Mouse (Mus musculus) cortical plate, adult 2 months (tissue): ENCODE data around the gene Creld1. TPM values are rescaled to one million over a fixed set of nuclear protein-coding genes. Genes with fewer than 3 reads are reported as not detected.

ENCODE experiments used
- H3K27ac ChIP-seq: fragments of 200-500 bp; 2 replicates; pipeline ENCODE4 v1.5.1; 2012; ENCODE audit warnings: low read length, control low read depth, inconsistent platforms; ENCODE audit not compliant: insufficient read depth
- H3K4me1 ChIP-seq: fragments of 200-500 bp; 2 replicates; pipeline ENCODE4 v1.6.1; 2011; ENCODE audit warnings: low read length; ENCODE audit not compliant: control insufficient read depth, insufficient read depth
- H3K4me3 ChIP-seq: fragments of 200-500 bp; 2 replicates; pipeline ENCODE4 v1.5.1; 2011; ENCODE audit warnings: mild to moderate bottlenecking, low read length, control low read depth; ENCODE audit not compliant: insufficient read depth
- CTCF ChIP-seq: fragments of 200-500 bp; IDR thresholded peaks from 2 replicates; pipeline ENCODE4 v1.5.1; 2011; ENCODE audit warnings: mild to moderate bottlenecking, control low read depth, low read length; ENCODE audit not compliant: insufficient read depth; ENCODE audit errors: extremely low read depth
- POLR2A ChIP-seq: fragments of 200-500 bp; IDR thresholded peaks from 2 replicates; pipeline ENCODE4 v1.6.1; 2011; ENCODE audit warnings: mild to moderate bottlenecking, low read length, control low read depth; ENCODE audit not compliant: insufficient read depth; ENCODE audit errors: extremely low read depth
- polyA plus RNA-seq: library from polyadenylated mRNA; depleted of rRNA; stranded (reverse); fragments of >200 nt; gene quantifications from 2 replicates; pipeline ENCODE4 v1.2.3, GENCODE M21; 2012

Gene Creld1
- polyA plus RNA-seq, 1 experiment, result 60.2 TPM

DNA sequence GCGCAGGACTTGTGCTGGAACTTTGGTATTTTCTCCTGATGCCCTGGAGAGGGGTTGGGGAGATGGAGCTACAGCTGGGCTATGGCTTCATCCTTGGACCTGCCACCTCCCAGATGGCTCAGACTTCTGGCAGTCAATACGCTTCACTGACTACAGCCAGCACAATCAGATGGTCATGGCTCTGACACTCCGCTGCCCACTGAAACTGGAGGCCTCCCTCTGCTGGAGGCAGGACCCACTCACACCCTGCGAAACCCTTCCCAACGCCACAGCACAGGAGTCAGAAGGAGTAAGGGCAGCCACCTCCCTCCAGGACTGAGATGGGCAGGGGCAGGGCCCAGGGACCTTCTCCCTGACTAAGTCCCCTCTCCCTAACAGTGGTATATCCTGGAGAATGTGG is 17.5 kb upstream of the Creld1 start:
- Histone ChIP-seq H3K4me1 (no peaks in the 10 kb centered on the region), H3K4me3 (no peak overlapping the region), H3K27ac (no peak overlapping the region)
- TF ChIP-seq CTCF (no peak), POLR2A (no peak)

DNA sequence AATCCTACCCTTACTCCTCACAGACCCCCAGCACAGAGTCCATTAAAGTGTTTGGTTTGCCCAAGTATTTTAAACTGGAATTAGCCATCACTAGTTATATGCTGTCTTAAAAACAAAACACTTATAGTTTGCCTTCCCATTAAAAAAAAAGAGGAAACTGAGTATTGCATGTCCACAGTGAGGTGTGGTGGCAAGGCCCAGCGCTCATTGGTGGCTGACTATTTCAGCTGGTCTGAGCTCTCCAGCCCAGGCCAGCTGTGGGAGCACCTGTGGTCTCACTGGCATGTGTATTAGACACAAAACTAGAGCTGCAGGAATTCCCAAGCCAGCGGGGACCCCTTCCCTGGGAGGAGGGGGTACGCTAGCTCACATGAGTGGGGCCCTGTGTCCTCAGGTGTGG is 14.6 kb upstream of the Creld1 start:
- no peak for TF ChIP-seq CTCF
- no peak for TF ChIP-seq POLR2A
- no peak overlapping the region for H3K4me3 ChIP-seq
- no peak overlapping the region for H3K27ac ChIP-seq
- no peaks in the 10 kb centered on the region for H3K4me1 ChIP-seq

DNA sequence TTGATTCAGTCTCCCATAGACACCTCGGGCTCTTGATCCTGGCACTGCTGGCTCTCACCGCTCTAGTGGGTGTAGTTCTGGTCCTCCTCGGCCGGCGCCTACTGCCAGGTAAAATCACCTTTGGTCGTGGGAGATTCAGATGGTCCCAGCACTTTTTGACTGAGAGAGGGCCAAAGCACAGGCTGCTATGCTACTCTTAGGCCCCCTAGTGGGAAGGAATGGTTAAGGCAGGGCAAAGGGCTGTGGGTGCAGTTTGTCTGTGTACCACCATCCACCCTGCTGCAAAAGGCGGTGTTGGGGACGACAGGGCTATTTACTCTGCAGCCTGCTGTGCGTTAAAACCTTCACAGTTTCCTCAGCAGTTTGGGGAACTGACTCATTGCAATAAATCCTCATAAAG is 14.1 kb upstream of the Creld1 start:
- TF ChIP-seq CTCF (peak; percentile 78), POLR2A (no peak)
- H3K27ac ChIP-seq, result no peak overlapping the region
- H3K4me1 ChIP-seq, result no peaks in the 10 kb centered on the region
- peak overlapping the region; percentile 28 for H3K4me3 ChIP-seq

DNA sequence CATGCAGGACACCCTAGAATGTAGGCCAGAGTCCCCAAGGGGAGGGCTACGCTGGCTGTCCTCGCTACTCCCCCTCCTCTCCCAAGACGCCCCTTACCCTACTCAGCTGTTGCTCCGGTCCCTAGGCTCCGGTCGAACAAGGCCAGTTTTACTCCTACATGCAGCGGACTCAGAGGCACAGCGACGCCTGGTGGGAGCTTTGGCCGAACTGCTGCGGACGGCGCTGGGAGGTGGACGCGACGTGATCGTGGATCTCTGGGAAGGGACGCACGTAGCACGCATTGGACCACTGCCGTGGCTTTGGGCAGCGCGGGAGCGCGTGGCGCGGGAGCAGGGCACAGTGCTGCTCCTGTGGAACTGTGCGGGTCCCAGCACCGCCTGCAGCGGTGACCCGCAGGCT is 13.7 kb upstream of the Creld1 start:
- H3K4me3 ChIP-seq, result peak overlapping the region; percentile 28
- H3K4me1 ChIP-seq, result no peaks in the 10 kb centered on the region
- H3K27ac ChIP-seq, result no peak overlapping the region
- TF ChIP-seq CTCF (peak; percentile 68), POLR2A (peak; percentile 55; the same call in 1 of the 2 replicates)

DNA sequence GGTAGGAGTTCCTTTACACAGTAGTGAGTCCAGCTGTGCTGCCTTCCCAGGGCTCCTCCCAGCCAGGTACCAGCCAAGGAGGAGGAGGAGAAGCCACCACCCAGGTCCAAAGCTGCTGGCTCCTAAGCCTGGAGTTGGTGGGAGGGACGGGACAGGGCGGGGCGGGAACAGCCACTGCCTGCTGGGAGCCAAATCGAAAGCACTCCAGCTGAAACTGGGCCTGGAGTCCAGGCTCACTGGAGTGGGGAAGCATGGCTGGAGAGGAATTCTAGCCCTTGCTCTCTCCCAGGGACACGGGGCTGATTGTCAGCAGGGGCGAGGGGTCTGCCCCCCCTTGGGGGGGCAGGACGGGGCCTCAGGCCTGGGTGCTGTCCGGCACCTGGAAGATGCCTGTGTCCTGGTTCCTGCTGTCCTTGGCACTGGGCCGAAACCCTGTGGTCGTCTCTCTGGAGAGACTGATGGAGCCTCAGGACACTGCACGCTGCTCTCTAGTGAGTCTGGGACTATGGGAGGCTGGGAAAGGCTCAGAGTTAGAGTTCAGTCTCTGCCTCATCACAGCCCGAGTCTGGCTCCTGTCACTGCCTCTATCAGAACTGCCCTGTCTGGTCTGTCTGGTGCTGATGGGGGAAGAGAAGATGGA is 11.7 kb upstream of the Creld1 start, which contains the start of gene Il17rc:
TSS of gene Il17rc (plus strand) at position 131 of the 640 bp plus-strand sequence.
- Histone ChIP-seq H3K4me1 (no peaks in the 10 kb centered on the region), H3K4me3 (no peak within 1 kb of the TSS), H3K27ac (no peak within 1 kb of the TSS)
- no peak for TF ChIP-seq CTCF
- TF ChIP-seq POLR2A, result no peak

DNA sequence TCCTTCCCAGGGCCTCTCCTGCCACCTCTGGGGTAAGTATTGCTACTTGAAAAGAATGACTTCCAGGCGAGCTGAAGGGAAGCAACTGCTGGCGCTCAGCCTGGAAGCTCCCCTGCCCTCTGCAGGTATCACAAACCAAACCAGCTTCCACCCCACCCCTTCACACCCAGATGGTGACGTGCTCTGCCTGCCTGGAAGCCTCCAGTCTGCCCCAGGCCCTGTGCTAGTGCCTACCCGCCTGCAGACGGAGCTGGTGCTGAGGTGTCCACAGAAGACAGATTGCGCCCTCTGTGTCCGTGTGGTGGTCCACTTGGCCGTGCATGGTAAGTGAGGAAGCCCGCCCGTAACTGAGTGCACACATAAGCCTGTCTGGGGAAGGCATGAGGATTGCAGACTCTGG is 11.0 kb upstream of the Creld1 start:
- TF ChIP-seq POLR2A, result no peak
- TF ChIP-seq CTCF, result no peak
- Histone ChIP-seq H3K4me1 (no peaks in the 10 kb centered on the region), H3K4me3 (no peak overlapping the region), H3K27ac (no peak overlapping the region)

DNA sequence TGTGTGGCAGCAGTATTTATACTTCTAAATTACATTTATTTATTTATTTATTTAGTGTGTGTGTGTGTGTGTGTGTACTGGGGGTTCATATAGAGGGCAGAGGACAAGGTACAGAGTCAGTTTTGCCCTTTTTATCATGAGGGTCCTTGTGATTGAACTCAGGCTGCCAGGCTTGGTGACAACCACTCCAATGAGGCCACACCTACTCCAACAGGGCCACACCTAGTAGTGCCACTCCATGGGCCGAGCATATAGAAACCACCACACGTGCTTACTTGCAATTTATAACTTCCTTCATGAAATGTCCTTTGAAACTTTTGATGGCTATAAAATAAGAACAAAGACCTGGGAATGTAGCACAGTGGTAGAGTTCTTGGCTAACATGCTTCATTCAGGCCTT is 9.9 kb upstream of the Creld1 start:
- Histone ChIP-seq H3K4me1 (no peaks in the 10 kb centered on the region), H3K27ac (no peak overlapping the region)
- TF ChIP-seq CTCF (no peak), POLR2A (no peak)

DNA sequence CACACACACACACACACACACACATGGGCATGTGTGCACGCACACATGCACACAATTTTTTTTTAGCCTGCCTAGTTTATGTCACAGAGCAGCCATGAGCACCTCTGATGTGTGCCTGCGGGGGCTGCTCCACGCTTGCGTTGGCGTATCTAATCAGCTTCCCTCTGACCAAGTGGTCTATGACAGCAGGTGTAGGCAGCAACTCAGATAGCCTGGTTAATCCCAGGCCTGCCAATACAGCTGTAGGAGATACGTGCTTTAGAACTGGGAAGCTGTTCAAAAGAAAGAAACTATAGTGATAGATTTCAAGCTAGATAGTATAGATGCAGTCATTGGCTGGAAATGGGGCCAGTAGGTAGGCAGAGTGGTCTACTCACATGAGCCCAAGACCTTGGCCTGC is 9.4 kb upstream of the Creld1 start:
- TF ChIP-seq CTCF, result no peak
- no peak for TF ChIP-seq POLR2A
- no peak overlapping the region for H3K27ac ChIP-seq
- no peaks in the 10 kb centered on the region for H3K4me1 ChIP-seq
- H3K4me3 ChIP-seq, result no peak overlapping the region

More for the DNA sequence above, 9.9 kb upstream of the Creld1 start:
- H3K4me3 ChIP-seq, result no peak overlapping the region

DNA sequence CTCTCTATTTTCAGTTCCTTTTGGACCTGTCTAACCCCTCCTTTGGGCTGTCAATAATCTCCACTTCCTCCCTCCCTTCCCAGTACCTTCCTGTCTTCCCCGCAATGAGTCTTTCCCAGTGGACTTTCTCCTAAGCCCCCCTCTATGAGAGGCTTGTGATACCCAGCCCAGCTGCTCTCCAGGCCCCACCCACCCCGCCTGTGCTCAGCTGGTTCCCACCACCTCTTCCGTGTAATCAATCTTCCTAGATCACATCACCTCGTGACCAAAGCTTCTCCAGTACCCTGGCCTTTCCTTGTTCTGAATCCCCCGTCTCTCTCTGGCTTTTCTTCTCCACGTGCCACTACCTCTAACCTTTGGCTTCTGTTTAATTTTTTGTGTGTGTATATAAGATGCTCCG is 5.7 kb upstream of the Creld1 start:
- no peak for TF ChIP-seq POLR2A
- TF ChIP-seq CTCF, result no peak
- Histone ChIP-seq H3K4me3 (no peak overlapping the region), H3K27ac (no peak overlapping the region), H3K4me1 (no peaks in the 10 kb centered on the region)

DNA sequence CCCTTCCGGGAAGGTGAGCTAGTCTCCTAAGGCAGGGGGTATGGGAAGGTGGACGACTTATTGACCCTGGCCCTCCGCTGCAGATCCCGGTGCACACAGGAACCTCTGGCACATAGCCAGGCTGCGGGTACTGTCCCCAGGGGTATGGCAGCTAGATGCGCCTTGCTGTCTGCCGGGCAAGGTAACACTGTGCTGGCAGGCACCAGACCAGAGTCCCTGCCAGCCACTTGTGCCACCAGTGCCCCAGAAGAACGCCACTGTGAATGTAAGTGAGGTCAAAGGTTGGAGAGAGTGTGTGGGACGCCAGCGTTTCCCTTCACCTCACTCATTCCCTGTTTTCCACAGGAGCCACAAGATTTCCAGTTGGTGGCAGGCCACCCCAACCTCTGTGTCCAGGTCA is 4.2 kb upstream of the Creld1 start:
- TF ChIP-seq POLR2A (no peak), CTCF (no peak)
- Histone ChIP-seq H3K27ac (no peak overlapping the region), H3K4me3 (no peak overlapping the region), H3K4me1 (no peaks in the 10 kb centered on the region)
